Mouse (Mus musculus) G1E-ER4 (cell line): ENCODE results near the gene Brd4. TPM values are rescaled to one million over a fixed set of nuclear protein-coding genes. Genes with fewer than 3 reads are reported as not detected.

Source experiments
- GATA1 ChIP-seq: IDR thresholded peaks from one replicate; pipeline ENCODE4 v1.8.0; 2012; ENCODE audit warnings: low read length, inconsistent platforms
- polyA plus RNA-seq: library from polyadenylated mRNA; stranded (reverse); fragments of >175 nt; gene quantifications from 2 replicates; pipeline ENCODE4 v1.2.3, GENCODE M21; 2012

Gene Brd4
- polyA plus RNA-seq: 171 and 189 TPM in 2 replicates

GRCm38 (mm10) chr17:32284262-32285137 lies at the start of gene Brd4:
Brd4 (minus strand) TSS chr17:32284722.
- no peak for TF ChIP-seq GATA1

GRCm38 (mm10) chr17:32333675-32334303 lies 49.3 kb upstream of the Brd4 start:
- no peak for TF ChIP-seq GATA1

- TF ChIP-seq GATA1: no peak
Measured at GRCm38 (mm10) chr17:32327501-32327900, 43.0 kb upstream of the Brd4 start.

- TF ChIP-seq GATA1: no peak
Measured at GRCm38 (mm10) chr17:32322809-32323208, 38.3 kb upstream of the Brd4 start.

- TF ChIP-seq GATA1: no peak
Measured at GRCm38 (mm10) chr17:32321836-32322235, 37.3 kb upstream of the Brd4 start.

GRCm38 (mm10) chr17:32321390-32321734 lies 36.8 kb upstream of the Brd4 start:
- TF ChIP-seq GATA1: no peak

- TF ChIP-seq GATA1: no peak
Measured at GRCm38 (mm10) chr17:32320597-32321389, 36.3 kb upstream of the Brd4 start, which contains the start of gene Akap8. Akap8 (minus strand) TSS chr17:32321238.

- no peak for TF ChIP-seq GATA1
Measured at GRCm38 (mm10) chr17:32319950-32320349, 35.4 kb upstream of the Brd4 start.

- no peak for TF ChIP-seq GATA1
Measured at GRCm38 (mm10) chr17:32317708-32318107, 33.2 kb upstream of the Brd4 start.

GRCm38 (mm10) chr17:32317032-32317431 lies 32.5 kb upstream of the Brd4 start:
- TF ChIP-seq GATA1: no peak

- TF ChIP-seq GATA1: no peak
Measured at GRCm38 (mm10) chr17:32315560-32315959, 31.0 kb upstream of the Brd4 start.

- TF ChIP-seq GATA1: no peak
Measured at GRCm38 (mm10) chr17:32313892-32314291, 29.4 kb upstream of the Brd4 start.

GRCm38 (mm10) chr17:32312801-32313200 lies 28.3 kb upstream of the Brd4 start:
- no peak for TF ChIP-seq GATA1

GRCm38 (mm10) chr17:32307963-32308362 lies 23.4 kb upstream of the Brd4 start:
- no peak for TF ChIP-seq GATA1

GRCm38 (mm10) chr17:32298125-32298524 lies 13.6 kb upstream of the Brd4 start:
- TF ChIP-seq GATA1: no peak

- TF ChIP-seq GATA1: no peak
Measured at GRCm38 (mm10) chr17:32295901-32296300, 11.4 kb upstream of the Brd4 start.

GRCm38 (mm10) chr17:32295160-32295559 lies 10.6 kb upstream of the Brd4 start:
- no peak for TF ChIP-seq GATA1
